Mouse (Mus musculus): ENCODE measurements around the gene Gprc5a. TPM values are rescaled to one million over a fixed set of nuclear protein-coding genes. Genes with fewer than 3 reads are reported as not detected.
A peak's percentile ranks its signal among the peaks of the same experiment; 100 is the strongest.

Gene Gprc5a
- total and polyA plus RNA-seq, 2 experiments from 2014 or later, result 0.43 to 0.47 TPM

GRCm38 (mm10) chr6:135026755-135027154, 38.7 kb upstream of the Gprc5a start:
- Histone ChIP-seq H3K4me1 (ENCODE audit: insufficient read depth) (no peaks in the 10 kb centered on the region), H3K27me3 (ENCODE audit: insufficient read depth, low read length) (no peaks in the 10 kb centered on the region), H3K27ac (ENCODE audit: low read depth, low read length) (no peak overlapping the region), H3K9me3 (ENCODE audit: low read length) (no peaks in the 10 kb centered on the region), H3K9ac (no peak overlapping the region), H3K4me3 (ENCODE audit: low read depth, low read length) (no peak overlapping the region), H3K36me3 (ENCODE audit: insufficient read depth) (peaks cover 35% of the 10 kb centered on the region), H3K4me2 (ENCODE audit: low read depth) (no peak overlapping the region)
- WGBS, result 88% methylated on average over 2 of the region's 2 CpGs
- TF ChIP-seq CTCF (IDR thresholded peaks at IDR 0.05; ENCODE audit: low read depth), result no peak
- ATAC-seq (no peak), DNase-seq (no peak)

GRCm38 (mm10) chr6:135029246-135029645, 36.2 kb upstream of the Gprc5a start:
- TF ChIP-seq CTCF (IDR thresholded peaks at IDR 0.05; ENCODE audit: low read depth), result no peak
- H3K9me3 ChIP-seq (ENCODE audit: low read length), result no peaks in the 10 kb centered on the region
- no peak overlapping the region for H3K4me3 ChIP-seq (ENCODE audit: low read depth, low read length)
- H3K27ac ChIP-seq (ENCODE audit: low read depth, low read length), result no peak overlapping the region
- no peaks in the 10 kb centered on the region for H3K27me3 ChIP-seq (ENCODE audit: insufficient read depth, low read length)
- ATAC-seq (no peak), DNase-seq (no peak)
- H3K4me1 ChIP-seq (ENCODE audit: insufficient read depth), result no peaks in the 10 kb centered on the region
- no peak overlapping the region for H3K9ac ChIP-seq
- no peak overlapping the region for H3K4me2 ChIP-seq (ENCODE audit: low read depth)
- peaks cover 10% of the 10 kb centered on the region; the same call in 1 of the 2 replicates for H3K36me3 ChIP-seq (ENCODE audit: insufficient read depth)
- 85% methylated on average over 4 of the region's 4 CpGs for WGBS

DNA sequence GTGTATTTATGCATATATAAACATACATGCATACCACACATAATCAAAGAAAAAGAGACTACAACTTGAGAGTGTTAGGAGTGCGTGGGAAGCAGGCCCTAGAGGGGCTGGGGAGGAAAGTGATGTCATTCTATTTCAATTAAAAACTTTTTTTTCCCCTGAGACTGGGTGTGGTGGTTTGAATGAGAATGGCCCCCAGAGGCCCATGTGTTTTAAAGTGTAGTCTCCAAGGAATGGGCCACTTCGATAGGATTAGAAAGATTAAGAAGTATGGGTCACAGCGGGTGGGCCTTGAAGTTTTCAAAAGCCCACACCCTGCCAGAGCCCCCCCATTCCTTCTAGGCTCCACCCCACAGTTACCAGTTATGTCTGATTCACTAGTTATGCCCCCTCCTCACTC, 26.8 kb upstream of the Gprc5a start:
- H3K27ac ChIP-seq (ENCODE audit: low read depth, low read length), result no peak overlapping the region
- no peaks in the 10 kb centered on the region for H3K27me3 ChIP-seq (ENCODE audit: insufficient read depth, low read length)
- no peak overlapping the region for H3K9ac ChIP-seq
- no peak overlapping the region for H3K4me3 ChIP-seq (ENCODE audit: low read depth, low read length)
- H3K9me3 ChIP-seq (ENCODE audit: low read length), result no peaks in the 10 kb centered on the region
- H3K4me1 ChIP-seq (ENCODE audit: insufficient read depth), result 0 out of 2 replicates have a peak, but pooled peaks cover 7% of the 10 kb centered on the region
- no peak for TF ChIP-seq CTCF (IDR thresholded peaks at IDR 0.05; ENCODE audit: low read depth)
- ATAC-seq (no peak), DNase-seq (no peak)
- 30% methylated on average over 3 of the region's 3 CpGs for WGBS
- no peak overlapping the region for H3K4me2 ChIP-seq (ENCODE audit: low read depth)
- H3K36me3 ChIP-seq (ENCODE audit: insufficient read depth), result no peaks in the 10 kb centered on the region

DNA sequence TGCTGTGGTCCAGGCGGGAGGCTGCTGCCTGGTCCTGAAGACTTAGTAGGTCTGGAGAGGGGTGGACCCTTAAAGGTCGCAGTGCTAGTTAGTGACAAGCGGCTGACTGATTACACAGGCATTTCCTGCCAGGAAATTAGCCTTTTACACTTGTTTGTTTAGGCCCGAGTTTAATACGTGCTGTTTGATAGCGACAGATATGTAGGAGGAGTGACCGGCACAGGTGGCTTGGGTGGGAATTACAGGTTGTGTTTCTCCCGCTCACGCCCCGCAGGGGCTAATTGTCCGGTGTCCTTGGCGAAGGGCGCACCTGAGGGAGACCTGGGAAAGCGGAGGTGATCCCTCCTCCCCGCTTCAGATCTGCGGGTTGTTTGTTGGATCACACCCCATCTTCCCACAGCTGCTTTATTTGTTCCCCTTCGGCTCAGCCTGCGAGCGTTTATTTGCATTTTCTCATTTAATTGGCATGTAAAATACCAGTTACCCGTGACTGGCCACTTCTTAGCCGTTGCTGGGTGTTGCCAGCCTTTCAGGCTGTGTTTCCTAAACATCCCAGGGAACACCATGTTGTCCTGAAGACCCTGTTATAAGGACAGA, 25.1 kb upstream of the Gprc5a start:
- H3K4me2 ChIP-seq (ENCODE audit: low read depth), result peak overlapping the region; percentile 44
- H3K36me3 ChIP-seq (ENCODE audit: insufficient read depth), result no peaks in the 10 kb centered on the region
- 6% methylated on average over 21 of the region's 21 CpGs for WGBS
- DNase-seq (peak; percentile 7), ATAC-seq (peak; percentile 43)
- no peak for TF ChIP-seq CTCF (IDR thresholded peaks at IDR 0.05; ENCODE audit: low read depth)
- H3K27me3 ChIP-seq (ENCODE audit: insufficient read depth, low read length), result no peaks in the 10 kb centered on the region
- H3K4me1 ChIP-seq (ENCODE audit: insufficient read depth), result 0 out of 2 replicates have a peak, but pooled peaks cover 7% of the 10 kb centered on the region
- peak overlapping the region; percentile 22; the same call in 1 of the 2 replicates for H3K9ac ChIP-seq
- H3K9me3 ChIP-seq (ENCODE audit: low read length), result no peaks in the 10 kb centered on the region
- H3K27ac ChIP-seq (ENCODE audit: low read depth, low read length), result no peak overlapping the region
- H3K4me3 ChIP-seq (ENCODE audit: low read depth, low read length), result peak overlapping the region; percentile 14; the same call in 1 of the 2 replicates

GRCm38 (mm10) chr6:135041930-135042329, 23.5 kb upstream of the Gprc5a start:
- Histone ChIP-seq H3K9ac (no peak overlapping the region), H3K4me2 (ENCODE audit: low read depth) (no peak overlapping the region), H3K9me3 (ENCODE audit: low read length) (no peaks in the 10 kb centered on the region), H3K36me3 (ENCODE audit: insufficient read depth) (no peaks in the 10 kb centered on the region), H3K27me3 (ENCODE audit: insufficient read depth, low read length) (no peaks in the 10 kb centered on the region), H3K27ac (ENCODE audit: low read depth, low read length) (no peak overlapping the region), H3K4me1 (ENCODE audit: insufficient read depth) (0 out of 2 replicates have a peak, but pooled peaks cover 7% of the 10 kb centered on the region), H3K4me3 (ENCODE audit: low read depth, low read length) (no peak overlapping the region)
- DNase-seq (no peak), ATAC-seq (no peak)
- 42% methylated on average over 3 of the region's 3 CpGs for WGBS
- TF ChIP-seq CTCF (IDR thresholded peaks at IDR 0.05; ENCODE audit: low read depth), result no peak

- Histone ChIP-seq H3K9ac (no peak overlapping the region), H3K36me3 (ENCODE audit: insufficient read depth) (no peaks in the 10 kb centered on the region), H3K9me3 (ENCODE audit: low read length) (no peaks in the 10 kb centered on the region), H3K27me3 (ENCODE audit: insufficient read depth, low read length) (peaks cover 6% of the 10 kb centered on the region; the same call in 1 of the 2 replicates), H3K4me3 (ENCODE audit: low read depth, low read length) (no peak overlapping the region), H3K27ac (ENCODE audit: low read depth, low read length) (no peak overlapping the region), H3K4me2 (ENCODE audit: low read depth) (no peak overlapping the region), H3K4me1 (ENCODE audit: insufficient read depth) (no peaks in the 10 kb centered on the region)
- TF ChIP-seq CTCF (IDR thresholded peaks at IDR 0.05; ENCODE audit: low read depth), result no peak
- WGBS, result 74% methylated on average over 9 of the region's 9 CpGs
- DNase-seq (no peak), ATAC-seq (no peak)
Measured at GRCm38 (mm10) chr6:135047276-135047675, 18.2 kb upstream of the Gprc5a start.

GRCm38 (mm10) chr6:135048509-135048908, 16.9 kb upstream of the Gprc5a start:
- Histone ChIP-seq H3K27ac (ENCODE audit: low read depth, low read length) (no peak overlapping the region), H3K9ac (no peak overlapping the region), H3K27me3 (ENCODE audit: insufficient read depth, low read length) (peaks cover 6% of the 10 kb centered on the region; the same call in 1 of the 2 replicates), H3K4me1 (ENCODE audit: insufficient read depth) (no peaks in the 10 kb centered on the region), H3K36me3 (ENCODE audit: insufficient read depth) (no peaks in the 10 kb centered on the region), H3K4me2 (ENCODE audit: low read depth) (no peak overlapping the region), H3K9me3 (ENCODE audit: low read length) (no peaks in the 10 kb centered on the region), H3K4me3 (ENCODE audit: low read depth, low read length) (no peak overlapping the region)
- DNase-seq, result no peak
- 91% methylated on average over 6 of the region's 6 CpGs for WGBS
- no peak for ATAC-seq
- no peak for TF ChIP-seq CTCF (IDR thresholded peaks at IDR 0.05; ENCODE audit: low read depth)
